Mouse (Mus musculus) yolk sac, embryonic 10.5 days (tissue): ENCODE data around the gene Olfr1247.
"Not testable (repeated sequence)": the region's sequence is repeated elsewhere in the genome, so short reads cannot be mapped to it uniquely, and the experiment has no call there.

Experiments used
- DNase-seq: peaks from one replicate; pipeline ENCODE4 v3.0.0-alpha.2; 2017; ENCODE audit warnings: low spot score

Olfr1247 gene

GRCm38 (mm10) chr2:89614030-89614429 is at the start of gene Olfr1247:
TSS of gene Olfr1247 (minus strand) at chr2:89614130.
- no peak for DNase-seq

DNA sequence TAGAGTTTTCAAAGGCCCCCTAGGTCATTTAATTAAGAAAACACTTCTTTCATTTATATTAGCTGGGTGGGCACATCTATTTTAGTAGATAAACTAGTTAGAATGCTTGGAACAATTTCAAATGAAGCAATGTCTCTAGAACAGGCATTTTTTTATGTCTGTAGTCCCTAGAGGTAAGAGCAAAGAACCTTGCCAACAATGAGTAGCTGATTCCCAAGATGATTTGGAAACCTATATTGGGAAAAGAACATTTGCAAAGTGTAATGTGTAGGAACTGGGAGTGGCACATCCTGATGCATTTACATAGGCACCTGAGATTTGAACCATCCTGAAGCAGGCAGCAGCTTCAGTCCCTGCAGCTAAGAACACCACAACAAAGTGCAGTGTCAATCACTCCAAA is 47.4 kb upstream of the Olfr1247 start, which contains the start of gene Olfr1250:
TSS of gene Olfr1250 (minus strand) at position 101 of the 400 bp plus-strand sequence.
- no peak for DNase-seq

- no peak for DNase-seq
These were observed 21.0 kb upstream of the Olfr1247 start, which contains the start of gene Olfr1249 for GRCm38 (mm10) chr2:89634883-89635282. TSS of gene Olfr1249 (minus strand) at chr2:89634983.

- DNase-seq: not testable (repeated sequence)
These were observed 4.2 kb upstream of the Olfr1247 start, which contains the start of gene Olfr1248 for GRCm38 (mm10) chr2:89618145-89618544. TSS of gene Olfr1248 (minus strand) at chr2:89618245.

DNA sequence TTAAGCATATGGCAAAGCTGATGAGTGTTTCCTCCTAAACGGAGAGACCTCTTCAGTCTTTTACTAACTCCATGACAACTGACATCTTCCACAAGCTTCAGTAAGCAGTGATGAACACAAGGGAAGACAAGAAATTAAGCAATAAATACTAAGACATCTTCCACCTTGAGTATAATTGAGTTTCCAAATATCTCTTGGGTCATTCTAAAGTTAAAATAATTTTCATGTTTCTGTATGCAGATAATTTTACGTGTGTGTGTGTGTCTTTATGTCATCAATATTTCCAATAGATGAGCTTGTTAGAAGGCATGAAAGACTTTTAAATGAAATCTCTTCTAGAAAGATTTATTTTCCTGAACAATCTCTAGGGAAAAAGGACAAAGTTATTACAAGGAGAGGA is 20.9 kb downstream of the Olfr1247 start, which contains the start of gene Olfr1246:
TSS of gene Olfr1246 (minus strand) at position 101 of the 400 bp plus-strand sequence.
- no peak for DNase-seq

- no peak for DNase-seq
These were observed 35.6 kb downstream of the Olfr1247 start, which contains the start of gene Olfr1245 for GRCm38 (mm10) chr2:89578347-89578746. TSS of gene Olfr1245 (minus strand) at chr2:89578447.

GRCm38 (mm10) chr2:89562706-89563105 is 51.2 kb downstream of the Olfr1247 start:
- not testable (repeated sequence) for DNase-seq
